Mouse (Mus musculus) hindbrain, embryonic 11.5 days (tissue): Measurements from ENCODE around the gene Sri. TPM values are rescaled to one million over a fixed set of nuclear protein-coding genes. Genes with fewer than 3 reads are reported as not detected.

ENCODE experiments used
- polyA plus RNA-seq: library from polyadenylated mRNA; unstranded; fragments of >200 nt; fragmentation: Nextera tagmentation; extraction: Ambion mirVana; gene quantifications from 2 replicates; pipeline ENCODE4 v1.2.1, GENCODE M21; 2014

Sri gene
- polyA plus RNA-seq, 1 experiment from 2014 or later, result 187 TPM

Other genes starting within 250 kb of the Sri start
- gene Steap4, start 85.6 kb upstream of the Sri start, polyA plus RNA-seq, result 0.12 and 0.14 TPM in 2 replicates